Mouse (Mus musculus) MEL (cell line): ENCODE measurements around the gene Psmb11. TPM values are rescaled to one million over a fixed set of nuclear protein-coding genes. Genes with fewer than 3 reads are reported as not detected.
"Not testable (repeated sequence)": the region's sequence is repeated elsewhere in the genome, so short reads cannot be mapped to it uniquely, and the experiment has no call there.

Source experiments
- DNase-seq: peaks from one replicate; pipeline ENCODE4 v3.0.0; 2011; ENCODE audit warnings: low read depth, low spot score
- H3K27ac ChIP-seq: 2 replicates; pipeline ENCODE4 v1.5.1; 2012; ENCODE audit warnings: low read depth, mild to moderate bottlenecking, control low read depth, low read length, moderate library complexity; ENCODE audit not compliant: control insufficient read depth
- H3K27me3 ChIP-seq, 2 experiments: fragments of 150-350 bp in 1 of 2; sonication (generic) in 1 of 2; 2 replicates each; pipeline ENCODE4 v1.6.1; 2012; ENCODE audit warnings: low read length in 2 of 2, mild to moderate bottlenecking in 2 of 2, improper control_type of control experiment in 1 of 2, moderate library complexity in 1 of 2; ENCODE audit not compliant: insufficient read depth in 2 of 2, control insufficient read depth in 1 of 2
- H3K36me3 ChIP-seq, 2 experiments: 2 replicates each; pipeline ENCODE4 v1.6.1; 2012 to 2014; ENCODE audit warnings: low read length in 2 of 2, improper control_type of control experiment in 1 of 2, inconsistent platforms in 1 of 2, mild to moderate bottlenecking in 1 of 2; ENCODE audit not compliant: insufficient read depth in 2 of 2, control insufficient read depth in 1 of 2
- H3K4me1 ChIP-seq, 2 experiments: fragments of 150-350 bp in 1 of 2; sonication (generic) in 1 of 2; 2 replicates each; pipeline ENCODE4 v1.6.1; 2012; ENCODE audit warnings: low read length in 2 of 2, improper control_type of control experiment in 1 of 2, mild to moderate bottlenecking in 1 of 2; ENCODE audit not compliant: insufficient read depth in 2 of 2, control insufficient read depth in 1 of 2
- H3K4me3 ChIP-seq, 2 experiments: fragments of 150-350 bp in 1 of 2; sonication (generic) in 1 of 2; 2 replicates each; pipeline ENCODE4 v1.5.1; 2012; ENCODE audit warnings: low read depth in 2 of 2, low read length in 2 of 2, mild to moderate bottlenecking in 2 of 2, moderate library complexity in 2 of 2, control low read depth in 1 of 2, improper control_type of control experiment in 1 of 2; ENCODE audit not compliant: control insufficient read depth in 1 of 2, insufficient read depth in 1 of 2
- H3K79me2 ChIP-seq: 2 replicates; pipeline ENCODE4 v1.6.1; 2012; ENCODE audit warnings: mild to moderate bottlenecking, low read length, moderate library complexity; ENCODE audit not compliant: control insufficient read depth, poor library complexity, insufficient read depth
- H3K9ac ChIP-seq: 2 replicates; pipeline ENCODE4 v1.6.1; 2012; ENCODE audit warnings: low read depth, mild to moderate bottlenecking, control low read depth, low read length, moderate library complexity; ENCODE audit not compliant: control insufficient read depth, poor library complexity, severe bottlenecking
- H3K9me3 ChIP-seq: fragments of 150-350 bp; sonication (generic); replicated peaks from 2 replicates; pipeline ENCODE4 v1.6.1; 2012; ENCODE audit warnings: mild to moderate bottlenecking, low read length, improper control_type of control experiment, moderate library complexity; ENCODE audit not compliant: insufficient read depth
- CHD1 ChIP-seq: IDR thresholded peaks from 2 replicates; pipeline ENCODE4 v1.6.1; 2012; ENCODE audit warnings: low read depth, mild to moderate bottlenecking, inconsistent platforms, low read length, improper control_type of control experiment
- CHD2 ChIP-seq: IDR thresholded peaks from 2 replicates; pipeline ENCODE4 v1.6.1; 2011; ENCODE audit warnings: low read length, improper control_type of control experiment
- ELF1 ChIP-seq: IDR thresholded peaks from 2 replicates; pipeline ENCODE4 v1.6.1; 2014; ENCODE audit warnings: low read depth, mild to moderate bottlenecking, inconsistent platforms, low read length, improper control_type of control experiment, moderate library complexity
- EP300 ChIP-seq, 2 experiments: IDR thresholded peaks; 2 replicates each; pipeline ENCODE4 v1.6.1; 2011; ENCODE audit warnings: improper control_type of control experiment in 2 of 2, low read length in 2 of 2, low read depth in 1 of 2, mild to moderate bottlenecking in 1 of 2
- HCFC1 ChIP-seq: IDR thresholded peaks from 2 replicates; pipeline ENCODE4 v1.6.1; 2012; ENCODE audit warnings: low read depth, mild to moderate bottlenecking, inconsistent platforms, low read length, improper control_type of control experiment, moderate library complexity
- JUND ChIP-seq: IDR thresholded peaks from 2 replicates; pipeline ENCODE4 v1.6.1; 2011; ENCODE audit warnings: low read depth, mild to moderate bottlenecking, improper control_type of control experiment, low read length
- MAX ChIP-seq: IDR thresholded peaks from 2 replicates; pipeline ENCODE4 v1.6.1; 2011; ENCODE audit warnings: low read length, improper control_type of control experiment
- MAZ ChIP-seq: IDR thresholded peaks from 2 replicates; pipeline ENCODE4 v1.6.1; 2012; ENCODE audit warnings: low read depth, mild to moderate bottlenecking, inconsistent platforms, low read length, improper control_type of control experiment
- MEF2A ChIP-seq: IDR thresholded peaks from 2 replicates; pipeline ENCODE4 v1.6.1; 2014; ENCODE audit warnings: low read depth, mild to moderate bottlenecking, inconsistent platforms, low read length, improper control_type of control experiment; ENCODE audit not compliant: poor library complexity, insufficient replicate concordance, severe bottlenecking; ENCODE audit errors: extremely low read depth
- MYC ChIP-seq: IDR thresholded peaks from 2 replicates; pipeline ENCODE4 v1.6.1; 2011; ENCODE audit warnings: low read depth, mild to moderate bottlenecking, low read length, improper control_type of control experiment, moderate library complexity
- NELFE ChIP-seq: IDR thresholded peaks from 2 replicates; pipeline ENCODE4 v1.6.1; 2011; ENCODE audit warnings: low read depth, low read length, improper control_type of control experiment
- NRF1 ChIP-seq: IDR thresholded peaks from 2 replicates; pipeline ENCODE4 v1.6.1; 2014; ENCODE audit warnings: low read depth, mild to moderate bottlenecking, inconsistent platforms, low read length, improper control_type of control experiment, moderate library complexity; ENCODE audit not compliant: poor library complexity, insufficient read depth, severe bottlenecking
- POLR2A ChIP-seq, 2 experiments: IDR thresholded peaks; 2 replicates each; pipeline ENCODE4 v1.6.1; 2011 to 2012; ENCODE audit warnings: low read length in 2 of 2, mild to moderate bottlenecking in 2 of 2, control low read depth in 1 of 2, improper control_type of control experiment in 1 of 2, low read depth in 1 of 2, moderate library complexity in 1 of 2; ENCODE audit not compliant: control insufficient read depth in 1 of 2, insufficient read depth in 1 of 2, poor library complexity in 1 of 2
- RCOR1 ChIP-seq: IDR thresholded peaks from 2 replicates; pipeline ENCODE4 v1.6.1; 2012; ENCODE audit warnings: low read depth, mild to moderate bottlenecking, inconsistent platforms, low read length, improper control_type of control experiment
- SMC3 ChIP-seq: IDR thresholded peaks from 2 replicates; pipeline ENCODE4 v1.6.1; 2011; ENCODE audit warnings: low read depth, low read length, improper control_type of control experiment
- TCF12 ChIP-seq: IDR thresholded peaks from 2 replicates; pipeline ENCODE4 v1.6.1; 2014; ENCODE audit warnings: low read depth, mild to moderate bottlenecking, inconsistent platforms, low read length, improper control_type of control experiment, moderate library complexity
- UBTF ChIP-seq: IDR thresholded peaks from 2 replicates; pipeline ENCODE4 v1.6.1; 2012; ENCODE audit warnings: low read depth, mild to moderate bottlenecking, inconsistent platforms, low read length, improper control_type of control experiment, moderate library complexity, borderline replicate concordance; ENCODE audit not compliant: insufficient read depth
- ZC3H11A ChIP-seq: IDR thresholded peaks from 2 replicates; pipeline ENCODE4 v1.6.1; 2012; ENCODE audit warnings: low read depth, mild to moderate bottlenecking, inconsistent platforms, low read length, improper control_type of control experiment
- ZKSCAN1 ChIP-seq: IDR thresholded peaks from 2 replicates; pipeline ENCODE4 v1.6.1; 2012; ENCODE audit warnings: low read depth, mild to moderate bottlenecking, inconsistent platforms, low read length, improper control_type of control experiment, moderate library complexity
- polyA plus RNA-seq, 2 experiments: library from polyadenylated mRNA; stranded (reverse) in 1 of 2; unstranded in 1 of 2; fragments of >175 nt in 1 of 2; fragments of >200 nt in 1 of 2; gene quantifications; 2 replicates each; pipeline versions ENCODE4 v1.2.1 to v1.2.4; 2012; ENCODE audit warnings: low replicate concordance in 2 of 2, low read depth in 1 of 2; ENCODE audit not compliant: insufficient read length in 2 of 2, insufficient read depth in 1 of 2, missing spikeins in 1 of 2
- total RNA-seq: library from RNA; depleted of rRNA; stranded (reverse); fragments of 300-350 nt; gene quantifications from 2 replicates; pipeline ENCODE4 v1.2.3, GENCODE M21; 2012

Gene Psmb11
- total and polyA plus RNA-seq, 3 experiments, result 0.06 TPM; not detected in 2

GRCm38 (mm10) chr14:54610648-54611047, 10.6 kb upstream of the Psmb11 start:
- Histone ChIP-seq H3K79me2 (peaks cover 2% of the 10 kb centered on the region; the same call in 1 of the 2 replicates), H3K4me3 (no peak overlapping the region), H3K36me3 (peaks cover 0 to 3% of the 10 kb centered on the region in 2 experiments; a peak in 1 of 4 replicates), H3K9ac (no peak overlapping the region), H3K27me3 (no peaks in the 10 kb centered on the region), H3K27ac (no peak overlapping the region), H3K4me1 (peaks cover 0 to 5% of the 10 kb centered on the region in 2 experiments; a peak in 2 of 4 replicates), H3K9me3 (no peaks in the 10 kb centered on the region)
- TF ChIP-seq NELFE, result no peak
- no peak for TF ChIP-seq ZC3H11A
- TF ChIP-seq POLR2A (IDR thresholded peaks at IDR 0.05; ENCODE audit: control insufficient read depth in 1 of 2, insufficient read depth in 1 of 2, low read depth in 1 of 2, low read length in 2 of 2, poor library complexity in 1 of 2), result no peak
- no peak for TF ChIP-seq NRF1
- no peak for TF ChIP-seq MEF2A
- no peak for TF ChIP-seq TCF12
- no peak for TF ChIP-seq HCFC1
- no peak for TF ChIP-seq CHD1
- TF ChIP-seq ELF1, result no peak
- TF ChIP-seq ZKSCAN1, result no peak
- TF ChIP-seq RCOR1, result no peak
- no peak for TF ChIP-seq JUND
- no peak for TF ChIP-seq UBTF
- TF ChIP-seq EP300 (IDR thresholded peaks at IDR 0.05; ENCODE audit: low read depth in 1 of 2, low read length in 2 of 2), result no peak
- TF ChIP-seq MYC, result no peak
- TF ChIP-seq CHD2, result no peak
- no peak for TF ChIP-seq MAZ
- TF ChIP-seq MAX, result no peak
- TF ChIP-seq SMC3, result no peak
- DNase-seq, result no peak

- H3K4me3 ChIP-seq, H3K4me1 ChIP-seq, H3K27ac ChIP-seq, H3K36me3 ChIP-seq, H3K9me3 ChIP-seq, DNase-seq, H3K27me3 ChIP-seq, H3K9ac ChIP-seq: not testable (repeated sequence)
- H3K79me2 ChIP-seq, result peaks cover 15% of the 10 kb centered on the region
Measured at GRCm38 (mm10) chr14:54614130-54614529, 7.1 kb upstream of the Psmb11 start.
